Comparison of ENCODE assay signal across 25 mouse cellular contexts in genomic region chr1:22377652-22378051, GRCm38 (mm10).
DNase-seq lines count a peak whose midpoint lies in the region; ATAC-seq and TF ChIP-seq lines count a peak whose summit lies in the region.
"Had no signal": no experiment of that assay in that cellular context is flagged by ENCODE, and none has a peak within 500 bp of the region (broad histone marks: within the 10 kb centered on the region; RNA-seq: fewer than 3 reads in every experiment).

No protein-coding gene starts in this region.

- ATAC-seq in hindbrain, postnatal 0 days = no peak
- ATAC-seq in hindbrain, embryonic 14.5 days (ENCODE audit: low FRiP score) = no peak
- ATAC-seq: forebrain, embryonic 16.5 days; hindbrain, embryonic 16.5 days; intestine, embryonic 16.5 days; midbrain, embryonic 16.5 days had no signal

- H3K27ac ChIP-seq in cerebellum, adult 2 months (ENCODE audit: insufficient read depth, low read length) = no peak overlapping the region
- H3K27ac ChIP-seq in hindbrain, postnatal 0 days = no peak overlapping the region
- no peak overlapping the region for H3K27ac ChIP-seq in hindbrain, embryonic 14.5 days
- H3K27ac ChIP-seq: left cerebral cortex, adult 2 months; limb, embryonic 15.5 days; liver, embryonic 15.5 days; midbrain, embryonic 10.5 days; neural tube, embryonic 13.5 days had no signal

- H3K4me2 ChIP-seq in hindbrain, postnatal 0 days (ENCODE audit: low read depth, low read length) = no peak overlapping the region
- H3K4me2 ChIP-seq in hindbrain, embryonic 14.5 days (replicated peaks) = no peak overlapping the region
- H3K4me2 ChIP-seq: heart, embryonic 11.5 days; limb, embryonic 15.5 days; liver, embryonic 15.5 days; neural tube, embryonic 13.5 days had no signal

- H3K9ac ChIP-seq in hindbrain, postnatal 0 days (replicated peaks; ENCODE audit: low read length) = no peak overlapping the region
- H3K9ac ChIP-seq in hindbrain, embryonic 14.5 days = no peak overlapping the region
- H3K9ac ChIP-seq: limb, embryonic 15.5 days; liver, embryonic 15.5 days; neural tube, embryonic 13.5 days had no signal

- H3K4me3 ChIP-seq in cerebellum, adult 2 months (replicated peaks; ENCODE audit: insufficient read depth, low read depth, low read length) = no peak overlapping the region
- no peak overlapping the region for H3K4me3 ChIP-seq in hindbrain, postnatal 0 days (ENCODE audit: low read length)
- H3K4me3 ChIP-seq in hindbrain, embryonic 14.5 days (replicated peaks; ENCODE audit: low read length) = no peak overlapping the region
- H3K4me3 ChIP-seq: left cerebral cortex, adult 2 months; limb, embryonic 15.5 days; liver, embryonic 15.5 days; midbrain, embryonic 10.5 days; myocyte; neural tube, embryonic 13.5 days had no signal

- WGBS in cerebellum, adult 2 months = 55% methylated on average over 5 of the region's 5 CpGs
- WGBS in hindbrain, postnatal 0 days = 63% methylated on average over 5 of the region's 5 CpGs
- WGBS in hindbrain, embryonic 14.5 days = 73% methylated on average over 5 of the region's 5 CpGs

- peaks cover 6% of the 10 kb centered on the region; the same call in 1 of the 2 replicates for H3K4me1 ChIP-seq in cerebellum, adult 2 months (ENCODE audit: control insufficient read depth, insufficient read depth, low read length)
- H3K4me1 ChIP-seq in hindbrain, postnatal 0 days (ENCODE audit: insufficient read depth, low read length) = no peaks in the 10 kb centered on the region
- H3K4me1 ChIP-seq in hindbrain, embryonic 14.5 days (replicated peaks; ENCODE audit: control insufficient read depth, insufficient read depth, low read length) = no peaks in the 10 kb centered on the region
- H3K4me1 ChIP-seq: limb, embryonic 15.5 days; liver, embryonic 15.5 days; midbrain, embryonic 10.5 days had no signal

- no peak for TF ChIP-seq POLR2A in cerebellum, adult 2 months (IDR thresholded peaks at IDR 0.05; ENCODE audit: borderline replicate concordance, insufficient read depth, low read length)
- no peak for TF ChIP-seq POLR2A in brain, embryonic 14.5 days (IDR thresholded peaks at IDR 0.05; ENCODE audit: borderline replicate concordance, extremely low read depth, insufficient read depth, insufficient read length, poor library complexity, severe bottlenecking)

- H3K9me3 ChIP-seq in hindbrain, postnatal 0 days (ENCODE audit: low read length) = no peaks in the 10 kb centered on the region
- H3K9me3 ChIP-seq in hindbrain, embryonic 14.5 days (ENCODE audit: control insufficient read depth, low read length) = no peaks in the 10 kb centered on the region
- H3K9me3 ChIP-seq: limb, embryonic 15.5 days; liver, embryonic 15.5 days; midbrain, embryonic 10.5 days; neural tube, embryonic 13.5 days had no signal

- DNase-seq in cerebellum, adult 2 months = peak in 1 of 2 experiments; percentile 41
- DNase-seq in cerebellum, postnatal 10 days = no peak
- no peak for DNase-seq in hindbrain, postnatal 0 days (ENCODE audit: low spot score)
- DNase-seq in hindbrain, embryonic 14.5 days (ENCODE audit: low spot score) = no peak
- DNase-seq in ES-CJ7 (ENCODE audit: low read depth, low spot score) = peak; percentile 78
- no peak for DNase-seq in brain, embryonic 14.5 days (ENCODE audit: low read depth)
- no peak for DNase-seq in left cerebral cortex, postnatal 10 days (ENCODE audit: extremely low spot score in 1 of 2, low spot score in 2 of 2)
- DNase-seq in adrenal gland, postnatal 10 days = no peak
- DNase-seq: kidney, postnatal 25 days; left cerebral cortex, postnatal 4 days; lung, postnatal 10 days; retina, postnatal 1 day; right cerebral cortex, postnatal 25 days; thymus, postnatal 25 days had no signal

- no peaks in the 10 kb centered on the region for H3K27me3 ChIP-seq in cerebellum, adult 2 months (ENCODE audit: control insufficient read depth, insufficient read depth, low read length)
- H3K27me3 ChIP-seq in hindbrain, postnatal 0 days (ENCODE audit: insufficient read depth, low read length) = no peaks in the 10 kb centered on the region
- H3K27me3 ChIP-seq in hindbrain, embryonic 14.5 days (ENCODE audit: control insufficient read depth, insufficient read depth, low read length) = no peaks in the 10 kb centered on the region
- H3K27me3 ChIP-seq: limb, embryonic 15.5 days; liver, embryonic 15.5 days; neural tube, embryonic 13.5 days had no signal

- TF ChIP-seq CTCF in cerebellum, adult 2 months (IDR thresholded peaks at IDR 0.05; ENCODE audit: borderline replicate concordance, insufficient read depth, low read depth, low read length) = peak; percentile 19; the same call in 1 of the 2 replicates
- peak; percentile 17; the same call in 1 of the 2 replicates for TF ChIP-seq CTCF in hindbrain, postnatal 0 days (IDR thresholded peaks at IDR 0.05; ENCODE audit: low read depth)
- TF ChIP-seq CTCF in brain, embryonic 14.5 days (IDR thresholded peaks at IDR 0.05; ENCODE audit: borderline replicate concordance, extremely low read depth, insufficient read depth, insufficient read length) = peak; percentile 12; the same call in 1 of the 2 replicates

- intact Hi-C loops in left cerebral cortex, postnatal 10 days (cut with DNase I) = no loop called here

- no peaks in the 10 kb centered on the region for H3K36me3 ChIP-seq in hindbrain, postnatal 0 days (ENCODE audit: insufficient read depth, low read length)
- H3K36me3 ChIP-seq in hindbrain, embryonic 14.5 days (replicated peaks; ENCODE audit: control insufficient read depth, insufficient read depth) = no peaks in the 10 kb centered on the region; the same call in 1 of the 2 replicates
- H3K36me3 ChIP-seq: limb, embryonic 15.5 days; liver, embryonic 15.5 days; midbrain, embryonic 10.5 days; neural tube, embryonic 13.5 days had no signal
